Mouse (Mus musculus) embryonic facial prominence, embryonic 13.5 days (tissue): ENCODE measurements around the gene Gfod2. TPM values are rescaled to one million over a fixed set of nuclear protein-coding genes. Genes with fewer than 3 reads are reported as not detected.

Source experiments
- ATAC-seq: fragments of 200-750 bp; cut with Nextera tagmentation; 2 replicates; pipeline ENCODE4 v1.8.0; 2017; ENCODE audit warnings: low read depth; ENCODE audit not compliant: insufficient number of reproducible peaks, insufficient read depth, low FRiP score, low TSS enrichment
- H3K27ac ChIP-seq: fragments of 300-500 bp; sonication (generic); 2 replicates; pipeline ENCODE4 v1.5.1; 2015; ENCODE audit warnings: moderate library complexity, mild to moderate bottlenecking, inconsistent platforms
- H3K27me3 ChIP-seq: fragments of 300-500 bp; sonication (generic); 2 replicates; pipeline ENCODE4 v1.6.1; 2015; ENCODE audit warnings: mild to moderate bottlenecking, inconsistent platforms
- H3K36me3 ChIP-seq: fragments of 300-500 bp; sonication (generic); 2 replicates; pipeline ENCODE4 v1.6.1; 2015; ENCODE audit warnings: mild to moderate bottlenecking, inconsistent platforms
- H3K4me1 ChIP-seq: fragments of 300-500 bp; sonication (generic); 2 replicates; pipeline ENCODE4 v1.6.1; 2015; ENCODE audit warnings: inconsistent platforms
- H3K4me2 ChIP-seq: fragments of 300-500 bp; sonication (generic); 2 replicates; pipeline ENCODE4 v1.6.1; 2015; ENCODE audit warnings: moderate library complexity, mild to moderate bottlenecking, inconsistent platforms
- H3K4me3 ChIP-seq: fragments of 300-500 bp; sonication (generic); 2 replicates; pipeline ENCODE4 v1.5.1; 2015; ENCODE audit warnings: mild to moderate bottlenecking, inconsistent platforms
- H3K9ac ChIP-seq: fragments of 300-500 bp; sonication (generic); 2 replicates; pipeline ENCODE4 v1.6.1; 2015; ENCODE audit warnings: mild to moderate bottlenecking, inconsistent platforms
- H3K9me3 ChIP-seq: fragments of 300-500 bp; sonication (generic); 2 replicates; pipeline ENCODE4 v1.6.1; 2016; ENCODE audit warnings: inconsistent platforms
- WGBS: fragments of 180-500 bp; shearing (Covaris S2); methylation state at CpG from one replicate; pipeline ENCODE4 v1.1.7; 2015; ENCODE audit warnings: mixed read lengths; 5-methylcytosine and 5-hydroxymethylcytosine counted together
- polyA plus RNA-seq: library from polyadenylated mRNA; unstranded; fragments of >200 nt; fragmentation: Nextera tagmentation; extraction: Ambion mirVana; gene quantifications from 2 replicates; pipeline ENCODE4 v1.2.1, GENCODE M21; 2015

Gene Gfod2
- polyA plus RNA-seq, 1 experiment from 2014 or later, result 27.5 TPM

DNA sequence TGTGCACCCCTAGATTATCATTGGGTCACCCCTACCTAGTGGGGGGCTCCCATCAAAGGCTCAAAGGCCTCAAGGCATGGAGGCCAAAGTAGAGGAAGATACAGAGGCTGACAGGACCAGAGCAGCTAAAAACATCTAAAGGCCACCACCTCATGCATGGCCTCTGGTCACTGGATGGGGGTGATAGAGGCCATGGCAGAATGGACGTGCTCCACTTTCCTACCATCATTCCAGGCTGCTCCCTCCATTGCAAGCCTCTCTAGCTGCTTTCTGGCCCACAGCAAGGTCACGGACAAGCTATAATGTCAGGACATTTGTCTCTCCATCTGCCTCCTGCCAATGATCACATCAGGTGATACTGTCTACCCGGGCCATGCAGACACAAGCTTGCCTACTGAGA lies 46.2 kb downstream of the Gfod2 start:
- WGBS, result 92% methylated on average over 3 of the region's 3 CpGs
- peaks cover 3% of the 10 kb centered on the region for H3K4me1 ChIP-seq
- H3K9ac ChIP-seq, result no peak overlapping the region
- no peak overlapping the region for H3K4me2 ChIP-seq
- no peaks in the 10 kb centered on the region for H3K27me3 ChIP-seq
- H3K9me3 ChIP-seq, result no peaks in the 10 kb centered on the region
- peaks cover 12% of the 10 kb centered on the region for H3K36me3 ChIP-seq
- ATAC-seq, result no peak
- no peak overlapping the region for H3K27ac ChIP-seq
- H3K4me3 ChIP-seq, result no peak overlapping the region

- Histone ChIP-seq H3K4me2 (no peak overlapping the region), H3K9me3 (no peaks in the 10 kb centered on the region), H3K27ac (no peak overlapping the region), H3K9ac (no peak overlapping the region), H3K4me3 (no peak overlapping the region), H3K36me3 (peaks cover 3% of the 10 kb centered on the region; the same call in 1 of the 2 replicates), H3K27me3 (no peaks in the 10 kb centered on the region), H3K4me1 (peaks cover 14% of the 10 kb centered on the region)
- ATAC-seq, result no peak
- 75% methylated on average over 14 of the region's 14 CpGs for WGBS
Observed at GRCm38 (mm10) chr8:105709317-105709716, 49.1 kb downstream of the Gfod2 start.

DNA sequence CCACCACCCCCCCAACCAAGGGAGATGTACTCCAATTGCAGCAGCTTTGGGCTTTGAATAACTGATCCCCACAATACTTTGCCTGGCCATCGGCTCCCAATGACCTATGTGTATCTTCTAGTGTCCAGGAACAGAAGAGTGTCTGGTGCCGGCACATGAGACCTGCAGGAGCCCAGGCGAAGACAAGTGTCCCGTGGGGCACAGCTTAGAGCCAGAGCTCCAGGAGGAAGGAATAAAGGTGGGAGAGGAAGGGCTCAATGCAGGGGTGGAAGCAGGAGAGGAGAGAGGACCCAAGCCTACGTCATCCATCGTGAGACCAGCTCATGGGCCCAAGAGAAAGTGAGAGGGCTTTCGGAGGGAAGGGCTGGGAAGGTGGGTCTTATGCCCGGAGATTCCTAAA lies 49.8 kb downstream of the Gfod2 start:
- no peak for ATAC-seq

GRCm38 (mm10) chr8:105707498-105708403 lies 50.7 kb downstream of the Gfod2 start, which contains the start of the genes 4933405L10Rik and Enkd1:
TSS of gene 4933405L10Rik (plus strand) at chr8:105707655.
TSS of gene Enkd1 (minus strand) at chr8:105708210.
- Histone ChIP-seq H3K9me3 (no peaks in the 10 kb centered on the region), H3K4me1 (peaks cover 14% of the 10 kb centered on the region), H3K27ac (peak within 1 kb of the TSS; percentile 28; the same call in 1 of the 2 replicates), H3K4me3 (peak within 1 kb of the TSS; percentile 62), H3K36me3 (peaks cover 19% of the 10 kb centered on the region), H3K9ac (peak within 1 kb of the TSS; percentile 79), H3K27me3 (no peaks in the 10 kb centered on the region), H3K4me2 (peak within 1 kb of the TSS; percentile 92)
- under 1% methylated on average over 55 of the region's 55 CpGs for WGBS
- ATAC-seq, result peak; percentile 65

More for the DNA sequence above, 49.8 kb downstream of the Gfod2 start:
- WGBS, result 92% methylated on average over 8 of the region's 8 CpGs
- no peak overlapping the region for H3K9ac ChIP-seq
- no peak overlapping the region for H3K4me2 ChIP-seq
- no peak overlapping the region for H3K4me3 ChIP-seq
- H3K9me3 ChIP-seq, result no peaks in the 10 kb centered on the region
- H3K27ac ChIP-seq, result no peak overlapping the region
- H3K36me3 ChIP-seq, result peaks cover 9% of the 10 kb centered on the region
- H3K4me1 ChIP-seq, result peaks cover 14% of the 10 kb centered on the region
- no peaks in the 10 kb centered on the region for H3K27me3 ChIP-seq

- WGBS, result 84% methylated on average over 12 of the region's 12 CpGs
- peaks cover 24% of the 10 kb centered on the region for H3K4me1 ChIP-seq
- H3K9me3 ChIP-seq, result no peaks in the 10 kb centered on the region
- peak overlapping the region; percentile 79 for H3K9ac ChIP-seq
- no peaks in the 10 kb centered on the region for H3K27me3 ChIP-seq
- no peak for ATAC-seq
- H3K4me3 ChIP-seq, result peak overlapping the region; percentile 62
- H3K4me2 ChIP-seq, result peak overlapping the region; percentile 92
- H3K27ac ChIP-seq, result no peak overlapping the region
- peaks cover 22% of the 10 kb centered on the region for H3K36me3 ChIP-seq
Observed at GRCm38 (mm10) chr8:105706426-105706825, 52.0 kb downstream of the Gfod2 start.

GRCm38 (mm10) chr8:105704955-105705354 lies 53.5 kb downstream of the Gfod2 start:
- no peak overlapping the region for H3K4me2 ChIP-seq
- no peak overlapping the region for H3K4me3 ChIP-seq
- H3K27ac ChIP-seq, result no peak overlapping the region
- 89% methylated on average over 6 of the region's 6 CpGs for WGBS
- no peaks in the 10 kb centered on the region for H3K27me3 ChIP-seq
- no peak overlapping the region for H3K9ac ChIP-seq
- H3K36me3 ChIP-seq, result peaks cover 22% of the 10 kb centered on the region
- H3K9me3 ChIP-seq, result no peaks in the 10 kb centered on the region
- no peak for ATAC-seq
- H3K4me1 ChIP-seq, result peaks cover 28% of the 10 kb centered on the region

- no peak overlapping the region for H3K4me2 ChIP-seq
- no peak overlapping the region for H3K27ac ChIP-seq
- H3K9me3 ChIP-seq, result no peaks in the 10 kb centered on the region
- peaks cover 22% of the 10 kb centered on the region for H3K36me3 ChIP-seq
- peaks cover 32% of the 10 kb centered on the region for H3K4me1 ChIP-seq
- no peaks in the 10 kb centered on the region for H3K27me3 ChIP-seq
- H3K4me3 ChIP-seq, result no peak overlapping the region
- ATAC-seq, result no peak
- H3K9ac ChIP-seq, result no peak overlapping the region
- 90% methylated on average over 34 of the region's 34 CpGs for WGBS
Observed at GRCm38 (mm10) chr8:105704146-105704812, 54.2 kb downstream of the Gfod2 start.

DNA sequence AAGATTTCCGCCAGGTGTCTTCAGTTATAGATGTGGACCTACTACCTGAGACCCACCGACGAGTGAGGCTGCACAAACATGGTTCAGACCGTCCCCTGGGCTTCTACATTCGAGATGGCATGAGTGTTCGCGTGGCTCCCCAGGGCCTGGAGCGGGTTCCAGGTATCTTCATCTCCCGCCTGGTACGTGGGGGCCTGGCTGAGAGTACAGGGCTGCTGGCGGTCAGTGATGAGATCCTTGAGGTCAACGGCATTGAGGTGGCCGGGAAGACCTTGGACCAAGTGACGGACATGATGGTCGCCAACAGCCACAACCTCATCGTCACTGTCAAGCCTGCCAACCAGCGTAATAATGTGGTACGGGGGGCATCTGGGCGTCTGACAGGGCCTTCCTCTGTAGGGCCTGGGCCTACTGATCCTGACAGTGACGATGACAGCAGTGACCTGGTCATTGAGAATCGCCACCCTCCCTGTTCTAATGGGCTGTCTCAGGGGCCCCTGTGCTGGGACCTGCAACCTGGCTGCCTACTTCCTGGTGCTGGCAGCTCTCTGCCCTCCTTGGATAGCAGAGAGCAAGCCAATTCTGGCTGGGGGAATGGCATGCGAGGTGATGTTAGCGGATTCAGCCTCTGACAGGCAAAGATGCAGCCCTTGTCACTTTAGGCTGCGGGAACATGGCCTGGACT lies 55.6 kb downstream of the Gfod2 start:
- peaks cover 32% of the 10 kb centered on the region for H3K36me3 ChIP-seq
- H3K9ac ChIP-seq, result peak overlapping the region; percentile 68; the same call in 1 of the 2 replicates
- H3K4me2 ChIP-seq, result no peak overlapping the region

DNA sequence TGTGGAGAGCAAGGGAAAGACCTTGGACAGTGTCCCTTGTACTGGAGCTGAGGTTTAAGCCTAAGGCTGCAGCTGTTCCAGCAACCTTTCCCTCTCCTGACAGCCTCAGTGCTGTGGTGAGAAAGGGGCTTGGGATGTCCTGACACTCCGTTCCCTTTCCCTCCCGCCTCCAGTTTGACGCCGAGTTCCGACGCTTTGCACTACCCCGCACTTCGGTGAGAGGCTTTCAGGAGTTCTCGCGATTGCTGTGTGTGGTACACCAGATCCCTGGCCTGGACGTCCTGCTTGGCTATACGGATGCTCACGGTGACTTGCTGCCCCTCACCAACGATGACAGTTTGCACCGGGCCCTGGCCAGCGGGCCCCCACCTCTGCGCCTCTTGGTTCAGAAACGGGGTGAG lies 56.5 kb downstream of the Gfod2 start:
- H3K27me3 ChIP-seq, result no peaks in the 10 kb centered on the region
- H3K4me2 ChIP-seq, result peak overlapping the region; percentile 91
- peaks cover 41% of the 10 kb centered on the region for H3K36me3 ChIP-seq
- peaks cover 26% of the 10 kb centered on the region for H3K4me1 ChIP-seq
- H3K27ac ChIP-seq, result peak overlapping the region; percentile 94; the same call in 1 of the 2 replicates
- ATAC-seq, result no peak
- WGBS, result 40% methylated on average over 18 of the region's 18 CpGs
- peak overlapping the region; percentile 68 for H3K9ac ChIP-seq
- peak overlapping the region; percentile 72 for H3K4me3 ChIP-seq
- H3K9me3 ChIP-seq, result no peaks in the 10 kb centered on the region

More for the DNA sequence above, 55.6 kb downstream of the Gfod2 start:
- Histone ChIP-seq H3K27me3 (no peaks in the 10 kb centered on the region), H3K27ac (no peak overlapping the region), H3K9me3 (no peaks in the 10 kb centered on the region), H3K4me1 (peaks cover 32% of the 10 kb centered on the region), H3K4me3 (no peak overlapping the region)
- WGBS, result 93% methylated on average over 24 of the region's 24 CpGs
- ATAC-seq, result no peak

DNA sequence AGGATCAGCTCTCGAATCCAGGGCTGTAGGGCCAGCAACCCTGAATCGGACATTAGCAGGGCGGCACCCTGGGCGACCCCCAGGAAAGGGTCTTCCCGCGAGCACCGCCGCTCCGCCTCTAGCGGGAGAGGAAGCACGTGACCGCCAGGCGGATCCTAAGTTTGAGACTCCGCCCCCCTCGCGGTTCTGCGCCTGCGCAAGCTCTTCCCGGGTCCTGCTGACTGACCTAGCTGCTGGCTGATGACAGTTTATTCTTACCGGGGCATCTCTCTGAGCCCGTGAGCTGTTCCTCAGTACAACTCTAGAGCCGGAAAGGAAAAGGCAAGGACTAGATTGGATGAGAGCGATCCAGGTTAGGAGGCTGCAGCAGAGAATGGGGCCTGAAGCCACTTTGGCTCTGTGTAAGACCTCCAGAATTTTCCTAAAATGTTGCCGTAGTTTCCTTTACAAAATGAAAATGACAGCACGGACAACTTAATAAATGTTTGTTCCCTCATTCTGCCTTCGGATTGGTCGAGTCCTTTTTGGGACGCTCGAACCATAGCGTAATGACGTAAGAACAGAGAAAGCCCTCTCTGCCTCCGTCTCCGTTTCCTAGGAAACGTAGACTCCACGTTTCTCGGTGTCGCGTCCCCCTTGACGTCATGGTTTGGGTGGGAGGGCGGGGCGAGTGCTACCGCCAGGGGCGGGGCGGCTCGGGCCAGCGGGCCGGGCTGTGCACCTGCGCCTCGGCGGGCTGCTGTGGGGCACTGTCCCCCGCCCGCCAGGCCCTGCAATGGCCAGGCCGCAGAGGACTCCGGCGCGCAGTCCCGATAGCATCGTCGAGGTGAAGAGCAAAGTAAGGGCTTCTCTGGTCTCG lies 57.3 kb downstream of the Gfod2 start, which contains the start of the genes Acd and Pard6a:
TSS of gene Acd (minus strand) at position 137 of the 859 bp plus-strand sequence.
TSS of gene Pard6a (plus strand) at position 183 of the 859 bp plus-strand sequence.
- Histone ChIP-seq H3K27me3 (no peaks in the 10 kb centered on the region), H3K4me1 (peaks cover 18% of the 10 kb centered on the region), H3K4me2 (peak within 1 kb of the TSS; percentile 91), H3K36me3 (peaks cover 48% of the 10 kb centered on the region), H3K9ac (peak within 1 kb of the TSS; percentile 82), H3K9me3 (no peaks in the 10 kb centered on the region), H3K4me3 (peak within 1 kb of the TSS; percentile 72), H3K27ac (peak within 1 kb of the TSS; percentile 94)
- ATAC-seq, result peak; percentile 64
- WGBS, result under 1% methylated on average over 60 of the region's 60 CpGs
